Mouse (Mus musculus) ES-Bruce4 (cell line): Measurements from ENCODE around the gene Stxbp5l.

Source experiments
- CTCF ChIP-seq: IDR thresholded peaks from one replicate; pipeline ENCODE4 v1.8.1; 2011; ENCODE audit warnings: low read depth, low read length
- EP300 ChIP-seq: IDR thresholded peaks from 2 replicates; pipeline ENCODE4 v1.6.1; 2011; ENCODE audit warnings: low read depth, low read length; ENCODE audit not compliant: insufficient read depth

DNA sequence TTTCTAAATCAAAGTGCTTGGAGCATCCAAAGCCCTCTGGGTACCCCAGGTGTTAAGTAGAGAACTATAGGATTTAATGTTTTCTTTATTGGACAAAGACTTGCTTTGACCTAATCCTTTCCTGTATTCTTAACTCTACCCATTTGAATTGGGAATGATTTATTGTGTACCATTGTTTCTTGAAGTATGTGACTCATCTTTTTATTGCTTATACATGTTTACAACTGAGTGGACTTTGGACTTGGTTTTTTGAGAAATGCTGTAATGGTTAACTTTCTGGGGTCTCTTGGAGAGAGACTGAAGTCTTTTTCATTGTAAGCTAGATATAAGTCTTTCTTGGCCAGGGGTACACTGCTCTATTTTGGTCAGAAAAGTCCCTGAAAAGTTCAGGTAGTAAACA, 190.6 kb downstream of the Stxbp5l start:
- TF ChIP-seq EP300 (no peak), CTCF (no peak)
